Mouse (Mus musculus) thymus, adult 2 months (tissue): Measurements from ENCODE around the gene Helq.

ENCODE experiments used
- CTCF ChIP-seq: fragments of 200-500 bp; IDR thresholded peaks from 2 replicates; pipeline ENCODE4 v1.5.1; 2012; ENCODE audit warnings: mild to moderate bottlenecking, control low read depth, low read length, moderate library complexity, borderline replicate concordance; ENCODE audit not compliant: control insufficient read depth, poor library complexity, insufficient read depth; ENCODE audit errors: extremely low read depth
- POLR2A ChIP-seq: fragments of 200-500 bp; IDR thresholded peaks from 2 replicates; pipeline ENCODE4 v1.6.1; 2012; ENCODE audit warnings: mild to moderate bottlenecking, low read length, control low read depth, moderate library complexity; ENCODE audit not compliant: control insufficient read depth, poor library complexity, insufficient read depth; ENCODE audit errors: extremely low read depth

GRCm38 (mm10) chr5:100794084-100794483 is 4.3 kb downstream of the Helq start:
- TF ChIP-seq CTCF (no peak), POLR2A (no peak)
